ENCODE assay signal across 8 mouse cellular contexts in genomic region chr17:23672761-23673160, GRCm38 (mm10). TPM values are rescaled to one million over a fixed set of nuclear protein-coding genes. Genes with fewer than 3 reads are reported as not detected.
DNase-seq lines count a peak whose midpoint lies in the region; ATAC-seq and TF ChIP-seq lines count a peak whose summit lies in the region.

No protein-coding gene starts in this region.

- no peak overlapping the region for H3K27ac ChIP-seq in heart, embryonic 11.5 days (ENCODE audit: low read depth, low read length)
- H3K27ac ChIP-seq in forebrain, postnatal 0 days (ENCODE audit: low read depth, low read length) = no peak overlapping the region
- no peak overlapping the region for H3K27ac ChIP-seq in liver, postnatal 0 days (ENCODE audit: low read depth)

- H3K9me3 ChIP-seq in heart, embryonic 11.5 days (replicated peaks; ENCODE audit: control insufficient read depth, low read length) = no peaks in the 10 kb centered on the region
- H3K9me3 ChIP-seq in E14TG2a.4 (ENCODE audit: low read length) = no peaks in the 10 kb centered on the region
- H3K9me3 ChIP-seq in forebrain, postnatal 0 days (ENCODE audit: low read length) = no peaks in the 10 kb centered on the region
- H3K9me3 ChIP-seq in liver, postnatal 0 days (ENCODE audit: low read length) = no peaks in the 10 kb centered on the region

- WGBS in heart, embryonic 11.5 days (ENCODE audit: insufficient replicate concordance) = 56% methylated on average over 3 of the region's 3 CpGs
- WGBS in forebrain, postnatal 0 days = 71% methylated on average over 3 of the region's 3 CpGs
- 50% methylated on average over 3 of the region's 3 CpGs for WGBS in liver, postnatal 0 days (ENCODE audit: insufficient replicate concordance)

- H3K27me3 ChIP-seq in heart, embryonic 11.5 days (ENCODE audit: control insufficient read depth, insufficient read depth, low read length) = no peaks in the 10 kb centered on the region
- peaks cover 11% of the 10 kb centered on the region for H3K27me3 ChIP-seq in E14TG2a.4 (ENCODE audit: insufficient read depth, low read length)
- H3K27me3 ChIP-seq in forebrain, postnatal 0 days (ENCODE audit: insufficient read depth, low read length) = 0 out of 2 replicates have a peak, but pooled peaks cover 3% of the 10 kb centered on the region
- peaks cover 4% of the 10 kb centered on the region; the same call in 1 of the 2 replicates for H3K27me3 ChIP-seq in liver, postnatal 0 days (ENCODE audit: insufficient read depth, low read length)

- H3K36me3 ChIP-seq in heart, embryonic 11.5 days (ENCODE audit: control insufficient read depth, insufficient read depth, low read length) = peaks cover 16% of the 10 kb centered on the region
- H3K36me3 ChIP-seq in E14TG2a.4 (ENCODE audit: insufficient read depth, low read length) = peaks cover 50% of the 10 kb centered on the region
- peaks cover 15% of the 10 kb centered on the region for H3K36me3 ChIP-seq in forebrain, postnatal 0 days (ENCODE audit: insufficient read depth)
- peaks cover 17% of the 10 kb centered on the region for H3K36me3 ChIP-seq in liver, postnatal 0 days (replicated peaks; ENCODE audit: insufficient read depth, low read length)

- no peak for TF ChIP-seq CTCF in E14TG2a.4 (conservative IDR thresholded peaks at IDR 0.05; ENCODE audit: low read length)
- TF ChIP-seq CTCF in forebrain, postnatal 0 days (IDR thresholded peaks at IDR 0.05; ENCODE audit: low read depth) = no peak; the same call in 1 of the 2 replicates
- no peak for TF ChIP-seq CTCF in liver, postnatal 0 days (IDR thresholded peaks at IDR 0.05; ENCODE audit: low read depth)

- peak overlapping the region; percentile 39; the same call in 1 of the 2 replicates for H3K9ac ChIP-seq in heart, embryonic 11.5 days (ENCODE audit: low read depth, low read length)
- peak overlapping the region; percentile 72; the same call in 1 of the 2 replicates for H3K9ac ChIP-seq in forebrain, postnatal 0 days
- H3K9ac ChIP-seq in liver, postnatal 0 days (replicated peaks) = no peak overlapping the region

- H3K4me3 ChIP-seq in heart, embryonic 11.5 days (ENCODE audit: low read depth, low read length) = peak overlapping the region; percentile 73
- peak overlapping the region; percentile 89 for H3K4me3 ChIP-seq in E14TG2a.4 (replicated peaks; ENCODE audit: low read length)
- H3K4me3 ChIP-seq in forebrain, postnatal 0 days (ENCODE audit: low read depth, low read length) = peak overlapping the region; percentile 71
- peak overlapping the region; percentile 61 for H3K4me3 ChIP-seq in liver, postnatal 0 days (ENCODE audit: low read depth, low read length)

- no peak for ATAC-seq in heart, embryonic 11.5 days (replicated peaks; ENCODE audit: insufficient number of reproducible peaks, low FRiP score, low TSS enrichment)
- ATAC-seq in forebrain, postnatal 0 days = no peak
- ATAC-seq in liver, postnatal 0 days = no peak
- ATAC-seq in megakaryocyte-erythroid progenitor cell, adult 5-6 weeks (replicated peaks; ENCODE audit: low FRiP score, low TSS enrichment, poor library complexity, severe bottlenecking) = no peak

- peaks cover 21% of the 10 kb centered on the region for H3K4me1 ChIP-seq in heart, embryonic 11.5 days (ENCODE audit: control insufficient read depth, insufficient read depth, low read length)
- peaks cover 91% of the 10 kb centered on the region for H3K4me1 ChIP-seq in E14TG2a.4 (replicated peaks; ENCODE audit: low read depth, low read length)
- H3K4me1 ChIP-seq in forebrain, postnatal 0 days (ENCODE audit: insufficient read depth) = peaks cover 18% of the 10 kb centered on the region; the same call in 1 of the 2 replicates
- peaks cover 29% of the 10 kb centered on the region for H3K4me1 ChIP-seq in liver, postnatal 0 days (ENCODE audit: insufficient read depth)

- H3K4me2 ChIP-seq in heart, embryonic 11.5 days = peak overlapping the region; percentile 95
- H3K4me2 ChIP-seq in forebrain, postnatal 0 days (ENCODE audit: low read depth) = peak overlapping the region; percentile 85
- H3K4me2 ChIP-seq in liver, postnatal 0 days (ENCODE audit: low read depth, low read length) = peak overlapping the region; percentile 83

- DNase-seq in heart, adult 9 months (ENCODE audit: low spot score in 2 of 2) = no peak
- no peak for DNase-seq in forebrain, postnatal 0 days
- DNase-seq in liver, postnatal 0 days = no peak
- DNase-seq in layer of hippocampus, postnatal 36 days = no peak
- DNase-seq in layer of hippocampus, postnatal 10 days (ENCODE audit: low spot score in 2 of 2) = no peak

- no peak for TF ChIP-seq EP300 in liver, postnatal 0 days (IDR thresholded peaks at IDR 0.05; ENCODE audit: low read depth)

RNA-seq across cellular contexts. Expression of gene Hcfc1r1, which starts 0.6 kb away (rescaled TPM):
- polyA plus RNA-seq in heart, embryonic 11.5 days (2014; fragmentation: Nextera tagmentation; extraction: Ambion mirVana) = 382 and 389 TPM in 2 replicates
- 82.3 and 84.6 TPM in 2 replicates for total RNA-seq in forebrain, postnatal 0 days (2014; rRNA removed)
- polyA plus RNA-seq in forebrain, postnatal 0 days (2015; fragmentation: Nextera tagmentation; extraction: Ambion mirVana) = 198 and 215 TPM in 2 replicates
- 26.6 and 28.6 TPM in 2 replicates for polyA plus RNA-seq in liver, postnatal 0 days (2015; fragmentation: Nextera tagmentation; extraction: Ambion mirVana)
- 100 to 1,000 TPM; 122 to 124 TPM for total RNA-seq in layer of hippocampus, postnatal 36 days (2021)
- total RNA-seq in megakaryocyte-erythroid progenitor cell, adult 5-6 weeks (2014; fragmentation: Nextera tagmentation) = 44.2 and 56.3 TPM in 2 replicates
- 22.7 and 30.0 TPM in 2 replicates for total RNA-seq in megakaryocyte-erythroid progenitor cell, adult 5-6 weeks (2017)
- total RNA-seq in layer of hippocampus, postnatal 10 days (2021) = 100 to 1,000 TPM; 137 to 148 TPM

RNA-seq across cellular contexts. Expression of gene Thoc6, which starts 0.9 kb away (rescaled TPM):
- 40.9 and 41.0 TPM in 2 replicates for polyA plus RNA-seq in heart, embryonic 11.5 days (2014; fragmentation: Nextera tagmentation; extraction: Ambion mirVana)
- total RNA-seq in forebrain, postnatal 0 days (2014; rRNA removed) = 14.7 and 18.2 TPM in 2 replicates
- 18.0 and 21.1 TPM in 2 replicates for polyA plus RNA-seq in forebrain, postnatal 0 days (2015; fragmentation: Nextera tagmentation; extraction: Ambion mirVana)
- polyA plus RNA-seq in liver, postnatal 0 days (2015; fragmentation: Nextera tagmentation; extraction: Ambion mirVana) = 8.5 and 10.3 TPM in 2 replicates
- 1 to 10 TPM; 7.2 to 9.7 TPM for total RNA-seq in layer of hippocampus, postnatal 36 days (2021)
- total RNA-seq in megakaryocyte-erythroid progenitor cell, adult 5-6 weeks (2014; fragmentation: Nextera tagmentation) = 30.3 and 44.7 TPM in 2 replicates
- total RNA-seq in megakaryocyte-erythroid progenitor cell, adult 5-6 weeks (2017) = 40.8 and 47.3 TPM in 2 replicates
- total RNA-seq in layer of hippocampus, postnatal 10 days (2021) = 10 to 100 TPM; 11.4 to 12.9 TPM

RNA-seq across cellular contexts. Expression of gene Tnfrsf12a, which starts 4.5 kb away (rescaled TPM):
- 77.6 and 85.3 TPM in 2 replicates for polyA plus RNA-seq in heart, embryonic 11.5 days (2014; fragmentation: Nextera tagmentation; extraction: Ambion mirVana)
- total RNA-seq in forebrain, postnatal 0 days (2014; rRNA removed) = 1.4 and 3.9 TPM in 2 replicates
- 2.0 and 3.6 TPM in 2 replicates for polyA plus RNA-seq in forebrain, postnatal 0 days (2015; fragmentation: Nextera tagmentation; extraction: Ambion mirVana)
- polyA plus RNA-seq in liver, postnatal 0 days (2015; fragmentation: Nextera tagmentation; extraction: Ambion mirVana) = 28.1 and 29.7 TPM in 2 replicates
- 1 to 10 TPM; 4.8 to 6.3 TPM for total RNA-seq in layer of hippocampus, postnatal 36 days (2021)
- 0.94 and 4.5 TPM in 2 replicates for total RNA-seq in megakaryocyte-erythroid progenitor cell, adult 5-6 weeks (2014; fragmentation: Nextera tagmentation)
- total RNA-seq in megakaryocyte-erythroid progenitor cell, adult 5-6 weeks (2017) = 10.7 and 15.6 TPM in 2 replicates
- 1 to 10 TPM; 6.8 to 7.2 TPM for total RNA-seq in layer of hippocampus, postnatal 10 days (2021)

RNA-seq across cellular contexts. Expression of gene Cldn6, which starts 6.3 kb away (rescaled TPM):
- 3.3 and 3.9 TPM in 2 replicates for polyA plus RNA-seq in heart, embryonic 11.5 days (2014; fragmentation: Nextera tagmentation; extraction: Ambion mirVana)
- total RNA-seq in forebrain, postnatal 0 days (2014; rRNA removed) = 0.31 and 1.8 TPM in 2 replicates
- polyA plus RNA-seq in forebrain, postnatal 0 days (2015; fragmentation: Nextera tagmentation; extraction: Ambion mirVana) = 0.39 and 0.76 TPM in 2 replicates
- polyA plus RNA-seq in liver, postnatal 0 days (2015; fragmentation: Nextera tagmentation; extraction: Ambion mirVana) = 0.94 and 1.3 TPM in 2 replicates
- not detected for total RNA-seq in layer of hippocampus, postnatal 36 days (2021)
- total RNA-seq in megakaryocyte-erythroid progenitor cell, adult 5-6 weeks (2014; fragmentation: Nextera tagmentation) = not detected in 2 replicates
- total RNA-seq in megakaryocyte-erythroid progenitor cell, adult 5-6 weeks (2017) = not detected in 2 replicates
- under 1 TPM; 0.22 to 0.25 TPM for total RNA-seq in layer of hippocampus, postnatal 10 days (2021)

RNA-seq across cellular contexts. Expression of gene Cldn9, which starts 11.1 kb away (rescaled TPM):
- polyA plus RNA-seq in heart, embryonic 11.5 days (2014; fragmentation: Nextera tagmentation; extraction: Ambion mirVana) = 0.25 and 0.46 TPM in 2 replicates
- total RNA-seq in forebrain, postnatal 0 days (2014; rRNA removed) = 0.54 TPM in 1 of 2 replicates, not detected in the other
- 0.25 and 0.62 TPM in 2 replicates for polyA plus RNA-seq in forebrain, postnatal 0 days (2015; fragmentation: Nextera tagmentation; extraction: Ambion mirVana)
- polyA plus RNA-seq in liver, postnatal 0 days (2015; fragmentation: Nextera tagmentation; extraction: Ambion mirVana) = 0.09 and 0.12 TPM in 2 replicates
- total RNA-seq in layer of hippocampus, postnatal 36 days (2021) = under 1 TPM; 0.22 to 0.35 TPM
- not detected in 2 replicates for total RNA-seq in megakaryocyte-erythroid progenitor cell, adult 5-6 weeks (2014; fragmentation: Nextera tagmentation)
- not detected in 2 replicates for total RNA-seq in megakaryocyte-erythroid progenitor cell, adult 5-6 weeks (2017)
- total RNA-seq in layer of hippocampus, postnatal 10 days (2021) = under 1 TPM in 1 of 2 experiments, not detected in 1; 0.57 TPM
